Mouse (Mus musculus) stomach, adult 2 months (tissue): ENCODE measurements around the gene Pnrc2. TPM values are rescaled to one million over a fixed set of nuclear protein-coding genes. Genes with fewer than 3 reads are reported as not detected.

Experiments
- polyA plus RNA-seq: library from polyadenylated mRNA; depleted of rRNA; stranded (reverse); fragments of >200 nt; gene quantifications from 2 replicates; pipeline ENCODE4 v1.2.3, GENCODE M21; 2012; rRNA removed

Pnrc2 gene
- 2.7 and 3.1 TPM in 2 replicates for polyA plus RNA-seq

GRCm38 (mm10) chr4:135873526-135874202 lies at the start of gene Pnrc2:
Pnrc2 (minus strand) TSS chr4:135873850.

GRCm38 (mm10) chr4:135920304-135921241 lies 46.9 kb upstream of the Pnrc2 start, which contains the start of gene Fuca1:
Fuca1 (plus strand) TSS chr4:135920735.

GRCm38 (mm10) chr4:135895071-135895571 lies 21.5 kb upstream of the Pnrc2 start, which contains the start of gene Cnr2:
Cnr2 (plus strand) TSS chr4:135895394.

GRCm38 (mm10) chr4:135855536-135856222 lies 18.0 kb downstream of the Pnrc2 start, which contains the start of gene Srsf10:
Srsf10 (plus strand) TSS chr4:135855747.

Other genes with a start within 250 kb of the Pnrc2 start
- gene Ifnlr1, start 187.6 kb downstream of the Pnrc2 start, polyA plus RNA-seq: 2.4 TPM in 2 replicates
- 2.7 and 2.9 TPM in 2 replicates for gene Il22ra1, start 145.7 kb downstream of the Pnrc2 start, polyA plus RNA-seq
- gene Myom3, start 114.1 kb downstream of the Pnrc2 start, polyA plus RNA-seq: 0.34 and 0.90 TPM in 2 replicates
- 21.9 and 45.4 TPM in 2 replicates for gene Srsf10, start 18.1 kb downstream of the Pnrc2 start, polyA plus RNA-seq
- gene Cnr2, start 21.5 kb upstream of the Pnrc2 start, polyA plus RNA-seq: 0.15 and 0.33 TPM in 2 replicates
- 45.9 and 48.0 TPM in 2 replicates for gene Fuca1, start 46.9 kb upstream of the Pnrc2 start, polyA plus RNA-seq
- gene Hmgcl, start 72.6 kb upstream of the Pnrc2 start, polyA plus RNA-seq: 50.1 and 54.9 TPM in 2 replicates
- gene Gale, start 89.9 kb upstream of the Pnrc2 start, polyA plus RNA-seq: 124 and 157 TPM in 2 replicates
- gene Lypla2, start 98.8 kb upstream of the Pnrc2 start, polyA plus RNA-seq: 97.5 and 124 TPM in 2 replicates
- gene Pithd1, start 113.4 kb upstream of the Pnrc2 start, polyA plus RNA-seq: 15.5 and 25.7 TPM in 2 replicates
- 2.5 and 2.6 TPM in 2 replicates for gene Eloa, start 147.9 kb upstream of the Pnrc2 start, polyA plus RNA-seq
- gene Rpl11, start 179.6 kb upstream of the Pnrc2 start, polyA plus RNA-seq: 79.3 and 110 TPM in 2 replicates